Mouse (Mus musculus) adrenal gland, postnatal 10 days (tissue): Measurements from ENCODE around the gene Slc30a6. TPM values are rescaled to one million over a fixed set of nuclear protein-coding genes. Genes with fewer than 3 reads are reported as not detected.
A peak's percentile ranks its signal among the peaks of the same experiment; 100 is the strongest.

ENCODE experiments used
- DNase-seq: peaks from one replicate; pipeline ENCODE4 v3.0.0; 2021; ENCODE audit warnings: mixed read lengths
- long read RNA-seq, 2 experiments: library from polyadenylated mRNA; stranded (forward); transcript quantifications; one replicate each; pipeline ENCODE4 v2.0.0; 2021
- total RNA-seq, 2 experiments: library from RNA; stranded (reverse); gene quantifications; 2 replicates each; pipeline ENCODE4 v1.2.3; 2021

The Slc30a6 gene
- total RNA-seq = 10 to 100 TPM; 19.5 TPM
- long read RNA-seq, experiment 1, transcript Slc30a6-201 (14 exons, 2,148 nt) = major isoform, 22 of 40 reads
- long read RNA-seq, experiment 1, partial matches to known transcripts = 17 of 40 reads
- long read RNA-seq, experiment 1, other reads (novel, unspliced or antisense) = 0 of 40 reads
- long read RNA-seq, experiment 2, transcript Slc30a6-201 (14 exons, 2,148 nt) = major isoform, 5 of 9 reads
- long read RNA-seq, experiment 2, partial matches to known transcripts = 0 of 9 reads
- long read RNA-seq, experiment 2, other reads (novel, unspliced or antisense) = 4 of 9 reads

DNA sequence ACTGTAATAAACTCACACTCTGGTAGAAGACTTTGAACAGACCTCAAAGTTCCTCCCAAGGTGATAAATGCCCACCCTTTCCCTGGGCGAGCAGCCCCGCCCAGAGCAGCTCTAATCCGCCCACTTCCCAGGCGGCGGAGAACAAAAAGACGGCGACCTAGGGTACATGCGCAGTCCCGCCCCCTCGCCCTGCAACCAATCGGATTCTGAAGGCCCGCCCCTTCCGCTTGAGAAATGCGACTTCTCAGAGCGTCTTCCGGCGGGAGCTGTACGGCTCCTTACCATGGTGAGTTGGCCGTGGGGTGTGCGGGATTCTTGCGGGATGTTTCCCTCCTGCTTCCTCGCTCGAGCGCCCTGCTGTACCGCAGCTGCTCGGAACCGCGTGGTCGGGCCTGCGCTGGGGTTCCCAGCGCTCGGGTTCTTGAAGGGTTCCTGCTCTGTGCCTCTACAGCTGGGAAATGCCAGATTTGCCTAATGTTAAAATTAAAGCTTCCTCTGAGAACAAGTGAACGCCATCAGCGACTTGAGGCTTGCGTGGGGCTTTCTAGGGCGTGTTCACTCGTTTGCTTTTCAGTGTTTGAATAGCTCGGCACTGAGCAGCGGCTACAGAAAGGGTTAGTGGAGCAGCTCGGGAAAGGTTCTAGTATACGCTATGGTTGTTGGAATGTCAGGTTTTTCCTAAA, at the start of gene Slc30a6:
Gene Slc30a6 (plus strand): TSS at position 226 of the 683 bp plus-strand sequence.
- DNase-seq = peak; percentile 97

DNA sequence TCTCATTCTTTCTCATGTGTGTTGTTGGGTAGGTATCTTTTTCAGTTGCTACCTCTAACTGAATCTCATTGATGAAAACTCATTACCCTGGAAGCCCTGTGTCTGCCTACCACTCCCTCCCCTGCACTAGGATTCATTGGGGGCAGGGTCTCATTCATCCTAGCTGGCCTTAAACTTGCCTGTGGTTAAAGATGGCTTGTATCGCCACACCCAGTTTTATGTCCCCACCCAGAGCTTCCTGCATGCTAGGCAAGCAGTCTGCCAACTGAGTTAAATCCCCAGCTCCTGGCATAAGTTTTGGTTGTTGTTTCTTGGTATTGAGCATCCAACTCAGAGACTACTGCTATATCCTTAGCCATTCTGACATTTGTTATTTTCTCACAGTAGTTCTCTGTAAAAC, 31.8 kb upstream of the Slc30a6 start:
- no peak for DNase-seq

GRCm38 (mm10) chr17:74376916-74377315, 18.5 kb upstream of the Slc30a6 start:
- no peak for DNase-seq

GRCm38 (mm10) chr17:74386657-74387056, 8.8 kb upstream of the Slc30a6 start:
- DNase-seq = no peak

DNA sequence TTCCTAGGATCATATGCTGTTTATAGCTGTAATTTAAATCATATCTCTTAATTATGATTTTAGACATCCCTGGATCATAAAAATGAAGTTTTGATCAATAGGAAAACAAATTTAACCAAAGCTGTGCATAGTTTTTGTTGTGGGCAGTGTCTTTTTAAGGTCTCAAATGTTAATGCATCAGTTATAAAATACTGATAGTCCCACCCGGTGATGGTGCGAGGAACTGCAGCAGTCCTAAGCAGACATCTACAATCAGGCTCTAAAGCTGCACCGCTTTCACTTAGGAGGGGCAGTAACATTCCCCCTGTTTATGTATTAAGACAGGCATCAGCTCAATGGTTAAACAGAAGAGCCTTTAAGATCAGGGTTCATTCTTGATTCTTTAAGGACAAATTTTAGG, 5.6 kb upstream of the Slc30a6 start:
- DNase-seq = no peak

- DNase-seq = no peak
Measured at GRCm38 (mm10) chr17:74394381-74394780, 1.0 kb upstream of the Slc30a6 start.

DNA sequence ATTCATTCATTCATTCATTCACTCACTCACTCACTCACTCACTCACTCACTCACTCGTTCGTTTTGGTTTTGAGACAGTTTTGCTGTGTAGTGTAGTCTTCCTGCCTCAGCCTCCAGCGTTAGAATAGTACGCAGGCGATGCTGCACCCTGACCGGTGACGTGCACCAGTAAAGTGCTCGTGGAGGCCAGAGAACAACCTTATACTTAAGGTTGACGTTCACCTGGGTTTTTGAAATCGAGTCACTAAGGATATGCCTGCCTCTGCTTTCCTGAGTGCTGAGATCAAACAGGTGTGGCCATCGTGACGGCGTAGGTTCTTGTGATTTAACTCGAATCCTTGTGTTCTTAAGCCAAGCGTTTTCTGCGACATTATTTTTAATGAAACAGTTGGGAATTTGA, 553 bp upstream of the Slc30a6 start:
- no peak for DNase-seq

GRCm38 (mm10) chr17:74396766-74397165, 1.4 kb downstream of the Slc30a6 start:
- no peak for DNase-seq

DNA sequence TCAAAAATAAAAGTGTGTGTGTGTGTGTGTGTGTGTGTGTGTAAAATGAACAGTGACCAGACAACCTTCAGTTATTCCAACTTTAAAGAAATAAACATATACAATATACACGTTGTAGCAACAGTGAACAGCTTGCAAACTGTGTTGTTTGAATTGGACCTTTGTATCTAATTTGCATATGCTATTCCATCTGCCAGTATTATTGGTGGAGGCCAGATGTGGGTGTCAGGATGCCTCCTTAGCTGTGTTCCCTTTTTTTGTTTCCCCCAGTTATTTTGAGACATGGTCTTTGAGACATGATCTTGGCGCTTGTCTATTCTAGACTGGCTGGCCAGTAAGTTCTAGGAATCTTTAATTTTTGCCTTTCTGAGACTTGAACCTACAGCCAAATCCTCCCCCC, 1.8 kb downstream of the Slc30a6 start:
- DNase-seq = no peak

DNA sequence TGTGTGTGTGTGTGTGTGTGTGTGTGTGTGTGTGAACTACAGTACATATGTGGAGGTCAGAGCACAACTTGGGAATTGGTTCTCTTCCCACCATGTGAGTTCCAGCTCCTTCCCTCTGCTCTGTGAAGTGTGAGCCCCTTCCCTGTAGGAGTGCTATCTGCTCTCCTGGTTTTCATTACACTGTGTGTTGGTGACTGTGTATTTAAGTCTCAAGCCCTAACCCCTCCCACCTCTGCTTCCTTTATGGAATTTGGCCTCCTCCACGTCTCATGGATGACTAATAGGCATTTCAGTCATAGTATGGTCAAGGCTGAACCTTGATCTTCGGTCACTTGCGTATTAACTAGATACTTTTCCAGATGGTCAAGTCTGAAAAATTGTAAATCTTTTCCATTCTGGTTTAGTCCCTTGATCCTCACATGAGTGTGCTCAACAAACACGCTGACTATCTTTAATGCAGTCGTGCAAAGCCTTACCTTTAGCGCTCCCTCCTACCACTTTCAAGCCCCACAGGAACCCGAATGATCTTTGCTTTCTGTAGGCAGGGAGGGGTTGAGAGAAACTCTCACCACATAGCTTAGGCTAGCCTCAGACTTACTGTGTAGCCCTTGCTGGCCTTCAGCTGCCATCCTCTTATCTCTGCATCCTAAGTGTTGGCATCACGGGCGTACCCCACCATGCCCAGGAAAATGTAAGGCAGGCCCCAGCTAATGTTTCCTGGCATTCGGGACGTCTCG, 7.2 kb downstream of the Slc30a6 start:
- peak; percentile 47 for DNase-seq

DNA sequence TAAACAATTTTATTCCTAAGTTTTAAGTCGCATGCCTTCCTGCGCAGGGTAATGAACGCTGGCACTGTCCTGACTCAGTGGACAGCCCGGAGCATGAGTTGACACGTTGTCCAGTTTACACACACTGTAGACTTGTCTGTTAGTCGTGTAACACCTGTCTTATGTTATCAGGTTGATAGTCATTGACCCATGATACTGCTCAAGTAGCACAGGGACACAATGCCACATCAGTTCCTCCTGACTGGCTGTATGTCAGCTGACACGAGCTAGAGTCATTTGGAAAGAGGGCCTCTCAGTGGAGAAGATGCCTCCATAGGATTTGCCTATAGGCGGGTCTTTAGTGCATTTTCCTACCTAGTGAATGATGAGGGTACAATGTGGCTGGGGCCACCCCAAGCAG, 11.1 kb downstream of the Slc30a6 start:
- no peak for DNase-seq

GRCm38 (mm10) chr17:74409722-74410121, 14.3 kb downstream of the Slc30a6 start:
- DNase-seq = no peak

GRCm38 (mm10) chr17:74413324-74413723, 17.9 kb downstream of the Slc30a6 start:
- DNase-seq = no peak

- DNase-seq = no peak
Measured at GRCm38 (mm10) chr17:74414671-74415070, 19.3 kb downstream of the Slc30a6 start.

DNA sequence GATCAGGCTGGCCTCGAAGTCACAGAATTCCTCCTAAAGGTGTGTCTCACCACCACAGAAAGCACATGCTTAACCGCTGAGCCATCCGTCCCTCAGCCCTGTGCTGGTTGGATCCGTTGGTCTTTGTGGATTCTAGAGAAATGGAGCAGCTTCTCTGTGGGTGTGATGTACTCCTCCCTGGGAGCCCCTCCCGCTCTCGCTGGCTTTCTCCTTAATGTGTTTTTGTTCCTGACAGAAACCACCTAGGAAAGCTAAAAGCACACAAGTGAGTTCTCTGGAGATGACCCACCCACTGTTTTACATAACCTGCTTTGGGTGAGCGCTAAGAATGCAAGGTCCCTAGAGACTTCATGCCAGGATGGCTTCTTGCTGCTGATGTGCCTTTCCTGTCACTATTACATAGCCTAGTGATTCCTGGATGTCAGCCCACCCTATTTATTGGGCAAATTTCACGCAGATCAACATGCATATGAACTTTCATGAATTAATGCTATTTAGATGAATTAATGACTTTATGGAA, 21.5 kb downstream of the Slc30a6 start:
- DNase-seq = no peak

DNA sequence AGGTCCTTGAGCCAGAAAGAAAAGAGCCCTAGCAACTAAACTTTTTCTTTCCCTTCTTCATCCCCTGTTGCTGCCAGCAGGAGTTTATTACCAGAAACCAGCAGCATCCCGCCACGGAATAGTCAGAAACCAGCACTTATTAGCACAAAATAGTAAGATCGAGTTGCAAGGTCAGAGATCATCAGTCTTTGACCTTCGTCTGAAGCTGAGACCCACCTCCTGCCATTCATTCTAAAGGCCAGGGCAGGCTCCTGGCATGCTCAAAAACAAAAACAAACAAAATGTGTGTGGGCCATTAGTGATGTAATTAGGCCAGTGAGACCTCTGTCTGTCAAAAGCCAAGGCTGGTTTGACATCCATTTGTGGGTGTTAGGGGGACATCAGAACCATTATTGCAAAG, 22.8 kb downstream of the Slc30a6 start:
- no peak for DNase-seq

DNA sequence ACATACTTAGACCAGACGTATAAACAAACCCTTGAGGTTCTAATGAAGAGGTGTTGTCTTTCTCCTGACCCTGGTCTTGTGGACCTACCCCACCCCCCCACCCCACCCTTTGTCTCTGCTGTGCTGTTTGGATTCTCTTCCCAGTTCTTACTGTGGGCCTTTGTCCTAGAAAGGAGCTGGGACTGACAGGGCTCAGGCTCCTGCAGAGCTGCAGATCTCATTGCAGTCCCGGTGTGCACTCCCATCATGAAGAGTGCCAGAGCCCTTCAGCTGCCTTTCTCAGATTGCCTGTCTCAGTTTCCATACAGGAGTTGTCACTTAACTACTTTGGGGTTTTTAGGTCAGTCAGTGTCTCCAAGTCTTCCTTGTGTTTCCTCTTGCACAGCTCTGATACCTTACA, 25.2 kb downstream of the Slc30a6 start:
- no peak for DNase-seq

GRCm38 (mm10) chr17:74424401-74425005, 29.1 kb downstream of the Slc30a6 start:
- peak; percentile 20 for DNase-seq

DNA sequence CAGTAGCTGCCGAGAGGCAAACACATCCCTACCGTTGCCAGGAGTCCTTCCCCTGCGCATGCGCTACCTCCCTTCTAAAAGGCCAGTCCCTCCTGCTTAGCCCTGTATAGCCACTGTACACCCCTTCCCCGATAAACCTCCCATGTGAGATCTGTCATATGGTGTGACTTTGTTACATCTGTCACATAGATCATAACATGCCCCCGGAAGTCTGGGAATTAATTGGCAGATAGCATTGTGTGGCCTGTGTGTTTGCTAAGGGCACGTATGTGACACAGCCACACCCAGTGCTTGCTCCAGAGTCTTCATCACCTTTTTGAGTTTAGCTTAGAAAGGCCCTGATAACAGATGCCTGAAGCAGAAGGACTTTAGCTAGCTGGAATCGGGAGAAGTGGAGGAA, 34.7 kb downstream of the Slc30a6 start:
- no peak for DNase-seq

- DNase-seq = no peak
Measured at GRCm38 (mm10) chr17:74431481-74431880, 36.1 kb downstream of the Slc30a6 start.

- no peak for DNase-seq
Measured at GRCm38 (mm10) chr17:74432631-74433030, 37.2 kb downstream of the Slc30a6 start.

DNA sequence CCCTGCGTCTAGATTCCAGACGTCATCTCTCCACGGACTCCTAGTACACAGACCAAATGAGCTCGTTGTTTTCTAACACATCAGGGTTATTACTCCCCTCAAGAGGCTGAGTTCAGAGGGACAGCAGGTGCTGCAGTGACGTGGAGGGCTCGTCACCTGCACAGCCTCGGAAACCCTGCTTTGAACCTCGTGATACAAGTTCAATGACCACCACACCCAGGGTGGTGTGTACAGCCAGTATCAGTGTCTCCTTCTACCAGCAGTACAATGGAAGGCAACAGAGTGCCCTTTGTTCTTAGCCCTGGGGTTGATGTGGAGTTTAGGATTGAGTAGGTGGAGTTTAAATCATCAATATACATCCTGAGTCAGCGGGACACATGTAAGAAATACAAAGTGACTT, 42.4 kb downstream of the Slc30a6 start:
- no peak for DNase-seq

DNA sequence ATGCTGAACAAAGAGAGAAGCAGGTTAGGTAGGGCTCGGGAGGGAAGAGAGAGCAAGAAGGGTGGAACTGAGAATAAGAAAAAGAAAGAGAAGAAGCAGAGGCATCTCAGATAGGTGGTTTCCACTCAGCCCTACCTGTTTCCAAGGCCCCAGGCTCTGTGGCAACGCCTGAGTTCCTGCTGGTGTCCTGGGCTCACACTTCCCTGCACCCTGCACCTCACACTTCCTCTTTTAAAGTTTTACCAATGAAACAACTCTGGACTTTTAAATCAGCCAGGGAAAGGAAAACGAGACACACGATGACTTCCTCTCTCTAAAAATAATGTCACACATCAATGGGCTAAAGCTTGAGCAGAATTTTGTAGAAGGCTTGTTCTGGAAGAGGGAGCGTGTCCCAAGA, 45.1 kb downstream of the Slc30a6 start:
- DNase-seq = no peak
